18 mouse cellular contexts compared by ENCODE assay signal in genomic region chr16:9132113-9132512, GRCm38 (mm10).
DNase-seq lines count a peak whose midpoint lies in the region; ATAC-seq and TF ChIP-seq lines count a peak whose summit lies in the region.
"Had no signal": no experiment of that assay in that cellular context is flagged by ENCODE, and none has a peak within 500 bp of the region (broad histone marks: within the 10 kb centered on the region; RNA-seq: fewer than 3 reads in every experiment).

No protein-coding gene starts in this region.

- no peaks in the 10 kb centered on the region for H3K4me1 ChIP-seq in heart, embryonic 13.5 days
- no peaks in the 10 kb centered on the region for H3K4me1 ChIP-seq in ES-Bruce4 (ENCODE audit: control insufficient read depth, insufficient read depth, low read length)
- no peaks in the 10 kb centered on the region for H3K4me1 ChIP-seq in liver, embryonic 16.5 days (ENCODE audit: control insufficient read depth, low read depth, low read length)
- H3K4me1 ChIP-seq: heart, embryonic 10.5 days; limb, embryonic 13.5 days; stomach, embryonic 15.5 days had no signal

- no peaks in the 10 kb centered on the region for H3K27me3 ChIP-seq in heart, embryonic 13.5 days (replicated peaks)
- no peaks in the 10 kb centered on the region for H3K27me3 ChIP-seq in ES-Bruce4 (ENCODE audit: control insufficient read depth, insufficient read depth, low read length, poor library complexity, severe bottlenecking)
- no peaks in the 10 kb centered on the region for H3K27me3 ChIP-seq in liver, embryonic 16.5 days (ENCODE audit: control insufficient read depth, insufficient read depth, low read depth, low read length)
- H3K27me3 ChIP-seq: limb, embryonic 13.5 days; stomach, embryonic 15.5 days had no signal

- no peak for DNase-seq in heart, adult 9 months (ENCODE audit: low spot score in 2 of 2)
- DNase-seq in brain, adult 2 months (ENCODE audit: low read depth, low spot score), result peak; percentile 16
- DNase-seq in cerebellum, postnatal 25 days, result no peak
- DNase-seq in layer of hippocampus, adult 9-11 months, result no peak
- DNase-seq: adrenal gland, adult 2 months; cerebellum, adult 9-10 months; gastrocnemius, adult 2 months; heart, postnatal 4 days; lung, postnatal 14 days had no signal

- no peak for TF ChIP-seq EP300 in ES-Bruce4 (IDR thresholded peaks at IDR 0.05; ENCODE audit: insufficient read depth, low read depth, low read length)

- no peak for TF ChIP-seq POLR2A in ES-Bruce4 (IDR thresholded peaks at IDR 0.05; ENCODE audit: insufficient read depth, low read length)

- 47% methylated on average over 3 of the region's 3 CpGs for WGBS in heart, embryonic 13.5 days
- 28% methylated on average over 3 of the region's 3 CpGs for WGBS in liver, embryonic 16.5 days (ENCODE audit: insufficient replicate concordance)

- no peaks in the 10 kb centered on the region for H3K36me3 ChIP-seq in heart, embryonic 13.5 days
- H3K36me3 ChIP-seq in ES-Bruce4 (ENCODE audit: control insufficient read depth, insufficient read depth, low read length, poor library complexity, severe bottlenecking), result no peaks in the 10 kb centered on the region
- no peaks in the 10 kb centered on the region for H3K36me3 ChIP-seq in liver, embryonic 16.5 days (ENCODE audit: control insufficient read depth, insufficient read depth)
- H3K36me3 ChIP-seq: heart, embryonic 10.5 days; limb, embryonic 13.5 days; midbrain, embryonic 10.5 days; stomach, embryonic 15.5 days had no signal

- no peak overlapping the region for H3K4me2 ChIP-seq in heart, embryonic 13.5 days
- H3K4me2 ChIP-seq in liver, embryonic 16.5 days (ENCODE audit: low read depth, low read length), result no peak overlapping the region
- H3K4me2 ChIP-seq: limb, embryonic 13.5 days; stomach, embryonic 15.5 days had no signal

- no peak overlapping the region for H3K9ac ChIP-seq in heart, embryonic 13.5 days
- H3K9ac ChIP-seq in ES-Bruce4 (ENCODE audit: low read depth, poor library complexity, severe bottlenecking), result no peak overlapping the region
- H3K9ac ChIP-seq in liver, embryonic 16.5 days (ENCODE audit: low read depth, low read length), result no peak overlapping the region
- H3K9ac ChIP-seq: limb, embryonic 13.5 days; stomach, embryonic 15.5 days had no signal

- H3K27ac ChIP-seq in heart, embryonic 13.5 days (replicated peaks), result no peak overlapping the region
- H3K27ac ChIP-seq in ES-Bruce4 (ENCODE audit: insufficient read depth, low read length), result peak overlapping the region; percentile 74
- H3K27ac ChIP-seq in liver, embryonic 16.5 days (ENCODE audit: low read length), result no peak overlapping the region
- H3K27ac ChIP-seq: gastrocnemius, adult 2 months; heart, embryonic 10.5 days; limb, embryonic 13.5 days; midbrain, embryonic 10.5 days; stomach, embryonic 15.5 days had no signal

- no peak for TF ChIP-seq CTCF in ES-Bruce4 (IDR thresholded peaks at IDR 0.05; ENCODE audit: low read depth, low read length)

- no peaks in the 10 kb centered on the region for H3K9me3 ChIP-seq in heart, embryonic 13.5 days
- H3K9me3 ChIP-seq in ES-Bruce4 (replicated peaks; ENCODE audit: control insufficient read depth, insufficient read depth, low read length, poor library complexity, severe bottlenecking), result peaks cover 28% of the 10 kb centered on the region
- H3K9me3 ChIP-seq in liver, embryonic 16.5 days (replicated peaks; ENCODE audit: control insufficient read depth, low read length), result no peaks in the 10 kb centered on the region
- H3K9me3 ChIP-seq: heart, embryonic 10.5 days; limb, embryonic 13.5 days; midbrain, embryonic 10.5 days; stomach, embryonic 15.5 days had no signal

- peak; percentile 78 for ATAC-seq in heart, embryonic 13.5 days (ENCODE audit: extremely low read depth, insufficient number of reproducible peaks, low FRiP score, low TSS enrichment)
- ATAC-seq in liver, embryonic 16.5 days (ENCODE audit: low read depth), result peak; percentile 45
- ATAC-seq: forebrain, embryonic 16.5 days had no signal

- no peak overlapping the region for H3K4me3 ChIP-seq in heart, embryonic 13.5 days
- H3K4me3 ChIP-seq in ES-Bruce4 (ENCODE audit: low read depth, low read length), result no peak overlapping the region
- H3K4me3 ChIP-seq in liver, embryonic 16.5 days (ENCODE audit: low read depth, low read length), result no peak overlapping the region
- H3K4me3 ChIP-seq: gastrocnemius, adult 2 months; heart, embryonic 10.5 days; limb, embryonic 13.5 days; midbrain, embryonic 10.5 days; myocyte; stomach, embryonic 15.5 days had no signal
